Mouse (Mus musculus) olfactory bulb, adult 2 months (tissue): ENCODE measurements around the gene Gpc1.

Experiments used
- CTCF ChIP-seq: fragments of 200-500 bp; IDR thresholded peaks from 2 replicates; pipeline ENCODE4 v1.5.1; 2012; ENCODE audit warnings: low read depth, mild to moderate bottlenecking, low read length, moderate library complexity; ENCODE audit not compliant: insufficient read depth
- POLR2A ChIP-seq: fragments of 200-500 bp; IDR thresholded peaks from 2 replicates; pipeline ENCODE4 v1.6.1; 2012; ENCODE audit warnings: mild to moderate bottlenecking, low read depth, low read length, moderate library complexity; ENCODE audit not compliant: insufficient read depth

DNA sequence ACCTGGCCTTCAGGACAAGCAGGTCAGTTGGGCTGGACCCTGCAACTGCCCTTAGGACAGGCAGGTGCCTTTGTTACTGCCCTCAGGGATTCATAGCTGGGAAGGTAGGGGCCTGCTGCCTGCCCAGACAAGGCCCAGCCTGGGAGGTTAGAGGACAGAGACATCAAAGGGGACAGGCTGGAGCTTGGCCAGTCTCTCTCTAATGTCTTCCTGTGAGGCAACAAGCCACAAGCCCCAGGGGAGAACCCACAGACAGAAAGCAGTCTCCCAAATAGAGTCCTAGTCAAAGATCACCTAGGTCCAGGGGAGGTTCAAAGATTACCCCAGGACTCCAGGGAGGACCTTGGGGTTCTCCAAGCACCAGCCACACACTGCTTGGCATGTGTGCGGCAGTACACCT is 29.1 kb upstream of the Gpc1 start:
- TF ChIP-seq CTCF (no peak), POLR2A (no peak)
